Mouse (Mus musculus): ENCODE data around the gene Srsf10. TPM values are rescaled to one million over a fixed set of nuclear protein-coding genes. Genes with fewer than 3 reads are reported as not detected.
A peak's percentile ranks its signal among the peaks of the same experiment; 100 is the strongest.

The Srsf10 gene
- polyA plus RNA-seq, 1 experiment from 2014 or later: 411 TPM

DNA sequence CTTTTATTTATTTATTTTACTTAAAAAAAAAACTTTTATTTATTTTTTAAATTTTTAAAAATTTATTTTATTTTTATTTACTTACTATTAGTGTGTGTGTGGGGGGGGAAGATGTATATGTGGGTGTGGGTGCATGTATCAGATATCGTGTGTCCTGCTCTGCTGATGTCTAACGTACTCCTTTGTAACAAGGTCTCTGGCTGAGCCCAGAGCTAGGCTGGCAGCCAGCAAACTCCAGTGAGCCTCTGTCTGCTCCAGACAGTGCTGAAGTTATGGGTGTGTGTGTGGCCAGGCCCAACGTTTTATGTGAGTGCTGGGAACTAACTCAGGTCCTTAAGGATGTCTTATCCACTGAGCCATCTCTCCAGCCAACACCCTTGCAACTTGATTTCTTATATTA is 56.6 kb downstream of the Srsf10 start:
- ATAC-seq (ENCODE audit: low FRiP score): no peak; the same call in 1 of the 2 replicates
- Histone ChIP-seq H3K9ac (no peak overlapping the region), H3K27me3 (no peaks in the 10 kb centered on the region), H3K4me3 (replicated peaks) (no peak overlapping the region), H3K9me3 (no peaks in the 10 kb centered on the region), H3K27ac (peak overlapping the region; percentile 42; the same call in 1 of the 2 replicates), H3K36me3 (replicated peaks) (no peaks in the 10 kb centered on the region), H3K4me1 (peaks cover 5% of the 10 kb centered on the region), H3K4me2 (no peak overlapping the region)
- WGBS: 78% methylated on average over 3 of the region's 3 CpGs

- Histone ChIP-seq H3K27me3 (no peaks in the 10 kb centered on the region), H3K4me2 (no peak overlapping the region), H3K4me1 (peaks cover 5% of the 10 kb centered on the region), H3K27ac (peak overlapping the region; percentile 71), H3K4me3 (replicated peaks) (no peak overlapping the region), H3K36me3 (replicated peaks) (no peaks in the 10 kb centered on the region), H3K9ac (no peak overlapping the region), H3K9me3 (no peaks in the 10 kb centered on the region)
- 0 out of 2 replicates have a peak, but pooled peaks have one; percentile 44 for ATAC-seq (ENCODE audit: low FRiP score)
- 65% methylated on average over 3 of the region's 3 CpGs for WGBS
Observed at GRCm38 (mm10) chr4:135912835-135913234, 57.3 kb downstream of the Srsf10 start.

DNA sequence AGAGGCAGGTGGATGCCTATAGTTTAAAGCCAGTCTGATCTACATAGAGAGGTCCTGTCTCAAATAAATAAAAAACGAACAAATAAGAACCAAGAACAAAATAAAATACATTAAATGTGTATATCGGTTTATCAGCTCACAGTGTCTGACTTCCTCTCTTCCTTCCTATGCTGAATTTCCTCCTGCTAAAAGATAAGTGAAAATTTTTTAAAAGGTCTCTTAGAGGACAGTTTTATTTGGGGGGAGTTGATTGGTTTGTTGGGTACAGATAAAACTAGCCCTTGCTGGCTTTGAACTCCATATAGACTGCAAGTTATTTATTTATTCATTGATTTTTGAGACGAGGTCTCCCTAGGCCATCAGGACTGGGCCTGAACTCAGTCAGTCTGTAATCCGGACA is 57.9 kb downstream of the Srsf10 start:
- no peak overlapping the region for H3K4me2 ChIP-seq
- no peak overlapping the region for H3K4me3 ChIP-seq (replicated peaks)
- H3K9ac ChIP-seq: no peak overlapping the region
- H3K27me3 ChIP-seq: no peaks in the 10 kb centered on the region
- no peak for ATAC-seq (ENCODE audit: low FRiP score)
- H3K9me3 ChIP-seq: no peaks in the 10 kb centered on the region
- H3K36me3 ChIP-seq (replicated peaks): no peaks in the 10 kb centered on the region
- H3K4me1 ChIP-seq: peaks cover 5% of the 10 kb centered on the region
- WGBS: 84% methylated on average over 4 of the region's 4 CpGs
- H3K27ac ChIP-seq: peak overlapping the region; percentile 71

DNA sequence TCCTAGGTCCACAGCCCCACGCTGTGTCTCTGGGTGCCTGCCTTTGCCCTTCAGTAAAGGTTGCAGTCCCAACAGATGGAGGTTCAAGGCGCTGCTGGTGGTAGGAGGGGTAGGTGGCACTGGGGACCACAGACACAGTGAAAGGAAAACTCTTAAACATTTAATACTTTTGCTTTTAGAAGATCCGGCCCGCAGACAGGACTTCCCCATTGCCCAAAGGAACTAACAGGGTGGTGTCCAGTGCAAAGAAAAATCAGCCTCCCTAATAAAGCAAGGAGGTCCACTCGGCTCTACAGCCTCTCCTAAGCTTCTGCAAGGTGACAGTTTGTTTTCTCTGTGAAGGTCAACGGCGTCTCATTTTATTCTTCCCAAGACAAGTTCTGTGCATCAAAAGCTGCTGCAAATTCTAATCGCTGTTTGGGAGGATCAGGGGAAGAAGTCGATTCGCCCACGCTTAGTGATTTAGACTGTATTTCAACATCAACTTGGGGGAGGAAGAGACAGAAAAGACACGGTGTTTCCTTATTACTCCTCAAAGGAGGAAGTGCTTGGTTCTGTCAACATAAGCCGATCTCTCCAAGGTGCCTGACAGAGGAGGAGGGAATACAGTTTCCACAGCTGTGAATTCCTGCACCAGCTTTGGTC is 63.2 kb downstream of the Srsf10 start:
- ATAC-seq (ENCODE audit: low FRiP score): no peak
- Histone ChIP-seq H3K9me3 (no peaks in the 10 kb centered on the region), H3K27me3 (no peaks in the 10 kb centered on the region), H3K9ac (no peak overlapping the region), H3K27ac (no peak overlapping the region), H3K4me1 (peaks cover 15% of the 10 kb centered on the region), H3K4me2 (no peak overlapping the region), H3K36me3 (replicated peaks) (0 out of 2 replicates have a peak, but pooled peaks cover 9% of the 10 kb centered on the region), H3K4me3 (replicated peaks) (no peak overlapping the region)
- 91% methylated on average over 13 of the region's 13 CpGs for WGBS

- 95% methylated on average over 3 of the region's 3 CpGs for WGBS
- Histone ChIP-seq H3K4me3 (replicated peaks) (no peak overlapping the region), H3K9me3 (no peaks in the 10 kb centered on the region), H3K36me3 (replicated peaks) (0 out of 2 replicates have a peak, but pooled peaks cover 9% of the 10 kb centered on the region), H3K4me2 (no peak overlapping the region), H3K4me1 (peaks cover 15% of the 10 kb centered on the region), H3K27me3 (no peaks in the 10 kb centered on the region), H3K9ac (no peak overlapping the region), H3K27ac (no peak overlapping the region)
- no peak for ATAC-seq (ENCODE audit: low FRiP score)
Observed at GRCm38 (mm10) chr4:135919280-135919639, 63.7 kb downstream of the Srsf10 start.

Other genes starting within 250 kb of the Srsf10 start
- 0.36 and 0.40 TPM in 2 replicates for gene Ifnlr1, start 169.5 kb upstream of the Srsf10 start, polyA plus RNA-seq (2016; fragmentation: Nextera tagmentation; extraction: Ambion mirVana)
- not detected in 2 replicates for gene Il22ra1, start 127.6 kb upstream of the Srsf10 start, polyA plus RNA-seq (2016; fragmentation: Nextera tagmentation; extraction: Ambion mirVana)
- gene Myom3, start 96.0 kb upstream of the Srsf10 start, polyA plus RNA-seq (2016; fragmentation: Nextera tagmentation; extraction: Ambion mirVana): 0.10 and 0.15 TPM in 2 replicates
- gene Pnrc2, start 18.1 kb downstream of the Srsf10 start, polyA plus RNA-seq (2016; fragmentation: Nextera tagmentation; extraction: Ambion mirVana): 196 and 199 TPM in 2 replicates
- gene Cnr2, start 39.6 kb downstream of the Srsf10 start, polyA plus RNA-seq (2016; fragmentation: Nextera tagmentation; extraction: Ambion mirVana): 0.32 and 0.36 TPM in 2 replicates
- gene Fuca1, start 65.0 kb downstream of the Srsf10 start, polyA plus RNA-seq (2016; fragmentation: Nextera tagmentation; extraction: Ambion mirVana): 38.1 and 45.0 TPM in 2 replicates
- 52.3 and 55.8 TPM in 2 replicates for gene Hmgcl, start 90.7 kb downstream of the Srsf10 start, polyA plus RNA-seq (2016; fragmentation: Nextera tagmentation; extraction: Ambion mirVana)
- gene Gale, start 108.0 kb downstream of the Srsf10 start, polyA plus RNA-seq (2016; fragmentation: Nextera tagmentation; extraction: Ambion mirVana): 28.3 and 30.9 TPM in 2 replicates
- 153 and 161 TPM in 2 replicates for gene Lypla2, start 116.9 kb downstream of the Srsf10 start, polyA plus RNA-seq (2016; fragmentation: Nextera tagmentation; extraction: Ambion mirVana)
- 60.2 and 64.6 TPM in 2 replicates for gene Pithd1, start 131.5 kb downstream of the Srsf10 start, polyA plus RNA-seq (2016; fragmentation: Nextera tagmentation; extraction: Ambion mirVana)
- gene Eloa, start 166.0 kb downstream of the Srsf10 start, polyA plus RNA-seq (2016; fragmentation: Nextera tagmentation; extraction: Ambion mirVana): 34.2 and 37.6 TPM in 2 replicates
- 315 and 333 TPM in 2 replicates for gene Rpl11, start 197.7 kb downstream of the Srsf10 start, polyA plus RNA-seq (2016; fragmentation: Nextera tagmentation; extraction: Ambion mirVana)